Mouse (Mus musculus) CH12.LX (cell line): ENCODE data around the gene Rrp36.

ENCODE experiments used
- CHD2 ChIP-seq: IDR thresholded peaks from 2 replicates; pipeline ENCODE4 v1.6.1; 2011; ENCODE audit warnings: low read length, improper control_type of control experiment
- CTCF ChIP-seq, 2 experiments: IDR thresholded peaks in 1 of 2; conservative IDR thresholded peaks in 1 of 2; 2 replicates each; pipeline ENCODE4 v1.5.1; 2011 to 2012; ENCODE audit warnings: low read depth in 2 of 2, low read length in 2 of 2, improper control_type of control experiment in 1 of 2, inconsistent platforms in 1 of 2, mild to moderate bottlenecking in 1 of 2, moderate library complexity in 1 of 2
- E2F4 ChIP-seq: IDR thresholded peaks from 2 replicates; pipeline ENCODE4 v1.6.1; 2011; ENCODE audit warnings: low read depth, low read length, improper control_type of control experiment; ENCODE audit not compliant: insufficient replicate concordance
- EP300 ChIP-seq: IDR thresholded peaks from 2 replicates; pipeline ENCODE4 v1.6.1; 2011; ENCODE audit warnings: low read length, improper control_type of control experiment
- MAX ChIP-seq: IDR thresholded peaks from 2 replicates; pipeline ENCODE4 v1.6.1; 2011; ENCODE audit warnings: low read length, improper control_type of control experiment
- POLR2A ChIP-seq: IDR thresholded peaks from 2 replicates; pipeline ENCODE4 v1.6.1; 2011; ENCODE audit warnings: low read depth, mild to moderate bottlenecking, improper control_type of control experiment, low read length
- POLR2AphosphoS2 ChIP-seq: IDR thresholded peaks from 2 replicates; pipeline ENCODE4 v1.6.1; 2011; ENCODE audit warnings: low read depth, low read length, improper control_type of control experiment
- UBTF ChIP-seq: IDR thresholded peaks from 2 replicates; pipeline ENCODE4 v1.6.1; 2012; ENCODE audit warnings: low read depth, mild to moderate bottlenecking, inconsistent platforms, low read length, improper control_type of control experiment, moderate library complexity
- ZNF384 ChIP-seq: IDR thresholded peaks from 2 replicates; pipeline ENCODE4 v1.6.1; 2012; ENCODE audit warnings: low read depth, low read length, improper control_type of control experiment, inconsistent platforms

- no peak for TF ChIP-seq CHD2
- TF ChIP-seq CTCF (conservative IDR thresholded peaks at IDR 0.05 in 1 of 2, IDR thresholded peaks at IDR 0.05 in 1 of 2; ENCODE audit: low read depth in 2 of 2, low read length in 2 of 2), result no peak
- TF ChIP-seq ZNF384, result no peak
- no peak for TF ChIP-seq E2F4
- TF ChIP-seq MAX, result no peak
- no peak for TF ChIP-seq EP300
- TF ChIP-seq POLR2AphosphoS2, result no peak
- no peak for TF ChIP-seq POLR2A
- TF ChIP-seq UBTF, result no peak
These were observed 45.1 kb downstream of the Rrp36 start, which contains the start of gene Ptk7 for GRCm38 (mm10) chr17:46628791-46629684.
